Mouse (Mus musculus) testis, adult 2 months (tissue): Measurements from ENCODE around the gene Krtap5-2. TPM values are rescaled to one million over a fixed set of nuclear protein-coding genes. Genes with fewer than 3 reads are reported as not detected.
"Not testable (repeated sequence)": the region's sequence is repeated elsewhere in the genome, so short reads cannot be mapped to it uniquely, and the experiment has no call there.

Experiments used
- H3K27ac ChIP-seq: fragments of 200-500 bp; 2 replicates; pipeline ENCODE4 v1.5.1; 2012; ENCODE audit warnings: low read depth, low read length; ENCODE audit not compliant: control insufficient read depth, insufficient read depth
- H3K27me3 ChIP-seq: fragments of 200-500 bp; 2 replicates; pipeline ENCODE4 v1.6.1; 2012; ENCODE audit warnings: mild to moderate bottlenecking, low read length, moderate library complexity; ENCODE audit not compliant: control insufficient read depth, insufficient read depth
- H3K36me3 ChIP-seq: fragments of 200-500 bp; 2 replicates; pipeline ENCODE4 v1.6.1; 2012; ENCODE audit warnings: mild to moderate bottlenecking, low read length; ENCODE audit not compliant: control insufficient read depth, insufficient read depth
- H3K4me1 ChIP-seq: fragments of 200-500 bp; 2 replicates; pipeline ENCODE4 v1.6.1; 2012; ENCODE audit warnings: low read length; ENCODE audit not compliant: control insufficient read depth, insufficient read depth
- H3K4me3 ChIP-seq: fragments of 200-500 bp; 2 replicates; pipeline ENCODE4 v1.5.1; 2012; ENCODE audit warnings: low read depth, mild to moderate bottlenecking, low read length, moderate library complexity, mixed read lengths; ENCODE audit not compliant: control insufficient read depth
- CTCF ChIP-seq: fragments of 200-500 bp; IDR thresholded peaks from 2 replicates; pipeline ENCODE4 v1.5.1; 2012; ENCODE audit warnings: low read depth, mild to moderate bottlenecking, inconsistent platforms, low read length, moderate library complexity; ENCODE audit not compliant: control insufficient read depth, insufficient read depth, insufficient replicate concordance
- POLR2A ChIP-seq: fragments of 200-500 bp; IDR thresholded peaks from 2 replicates; pipeline ENCODE4 v1.6.1; 2012; ENCODE audit warnings: low read depth, mild to moderate bottlenecking, inconsistent platforms, low read length, moderate library complexity; ENCODE audit not compliant: control insufficient read depth
- polyA plus RNA-seq: library from polyadenylated mRNA; depleted of rRNA; stranded (reverse); fragments of >200 nt; gene quantifications from 2 replicates; pipeline ENCODE4 v1.2.3, GENCODE M21; 2012

Krtap5-2 gene
- polyA plus RNA-seq, 1 experiment = not detected

DNA sequence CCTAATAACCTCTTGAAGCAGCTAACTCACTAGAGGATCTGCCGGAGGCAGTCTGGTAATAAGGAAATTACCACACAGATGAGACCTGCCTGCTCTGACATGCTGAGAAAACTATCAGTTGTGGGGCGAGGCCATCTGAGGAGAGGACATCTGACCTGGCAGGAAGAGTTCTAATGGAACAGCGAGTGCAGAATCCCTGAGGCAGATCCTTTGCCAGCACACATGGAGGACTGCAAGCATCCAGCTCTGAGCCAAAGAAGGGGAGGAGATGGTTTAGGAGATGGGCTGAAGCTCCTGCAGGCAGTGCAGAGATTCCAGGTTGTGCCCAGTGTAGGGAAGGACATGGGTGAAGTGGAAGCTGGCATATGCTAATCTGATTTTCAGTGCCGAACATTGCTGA, 23.6 kb downstream of the Krtap5-2 start:
- TF ChIP-seq CTCF (no peak), POLR2A (no peak)
- Histone ChIP-seq H3K27ac (no peak overlapping the region), H3K27me3 (no peaks in the 10 kb centered on the region)

DNA sequence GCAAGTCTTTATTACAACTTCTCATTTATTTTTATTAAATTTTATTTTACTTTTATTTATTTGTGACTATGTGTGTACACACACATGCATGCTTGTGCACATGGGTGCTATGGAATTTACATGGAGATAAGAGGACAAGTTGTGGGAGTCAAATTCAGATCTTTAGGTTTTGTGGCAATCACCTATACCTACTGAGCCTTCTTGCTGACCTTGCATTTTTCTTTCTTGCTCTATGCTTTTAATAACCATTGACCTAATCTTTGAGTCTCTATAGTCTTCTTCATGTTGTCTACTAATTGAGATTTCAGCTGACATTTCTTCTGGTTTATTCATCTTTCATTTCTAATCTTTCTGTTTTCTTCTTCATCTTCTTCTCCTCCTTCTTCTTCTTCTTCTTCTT, 27.2 kb downstream of the Krtap5-2 start:
- no peak overlapping the region for H3K4me3 ChIP-seq
- TF ChIP-seq POLR2A = no peak
- no peak for TF ChIP-seq CTCF
- H3K27ac ChIP-seq = no peak overlapping the region
- no peaks in the 10 kb centered on the region for H3K4me1 ChIP-seq
- H3K36me3 ChIP-seq = no peaks in the 10 kb centered on the region
- no peaks in the 10 kb centered on the region for H3K27me3 ChIP-seq

More for the DNA sequence above, 23.6 kb downstream of the Krtap5-2 start:
- Histone ChIP-seq H3K36me3 (no peaks in the 10 kb centered on the region), H3K4me1 (no peaks in the 10 kb centered on the region), H3K4me3 (no peak overlapping the region)

DNA sequence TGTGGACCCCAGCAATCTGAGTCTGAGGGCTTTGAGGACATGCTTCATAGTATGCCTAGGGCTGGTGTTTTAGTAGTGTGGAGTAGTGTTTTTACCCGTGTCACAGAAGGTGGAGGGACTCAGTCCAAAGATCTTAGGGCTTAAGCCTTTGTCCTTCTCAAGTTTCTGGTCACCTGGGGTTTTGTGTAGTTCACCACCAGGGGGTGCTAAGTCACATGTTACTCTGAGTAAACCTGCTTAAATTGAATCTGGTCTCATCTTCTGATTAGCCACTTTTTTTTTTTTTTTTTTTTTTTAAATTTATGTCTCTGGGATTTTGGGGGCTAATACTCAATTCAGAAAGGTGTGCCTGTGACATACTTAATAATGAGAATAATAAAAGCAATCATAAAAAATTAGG, 29.8 kb downstream of the Krtap5-2 start:
- no peaks in the 10 kb centered on the region for H3K4me1 ChIP-seq
- no peaks in the 10 kb centered on the region for H3K27me3 ChIP-seq
- H3K4me3 ChIP-seq = no peak overlapping the region
- H3K36me3 ChIP-seq = no peaks in the 10 kb centered on the region
- no peak overlapping the region for H3K27ac ChIP-seq
- TF ChIP-seq CTCF (no peak), POLR2A (no peak)

DNA sequence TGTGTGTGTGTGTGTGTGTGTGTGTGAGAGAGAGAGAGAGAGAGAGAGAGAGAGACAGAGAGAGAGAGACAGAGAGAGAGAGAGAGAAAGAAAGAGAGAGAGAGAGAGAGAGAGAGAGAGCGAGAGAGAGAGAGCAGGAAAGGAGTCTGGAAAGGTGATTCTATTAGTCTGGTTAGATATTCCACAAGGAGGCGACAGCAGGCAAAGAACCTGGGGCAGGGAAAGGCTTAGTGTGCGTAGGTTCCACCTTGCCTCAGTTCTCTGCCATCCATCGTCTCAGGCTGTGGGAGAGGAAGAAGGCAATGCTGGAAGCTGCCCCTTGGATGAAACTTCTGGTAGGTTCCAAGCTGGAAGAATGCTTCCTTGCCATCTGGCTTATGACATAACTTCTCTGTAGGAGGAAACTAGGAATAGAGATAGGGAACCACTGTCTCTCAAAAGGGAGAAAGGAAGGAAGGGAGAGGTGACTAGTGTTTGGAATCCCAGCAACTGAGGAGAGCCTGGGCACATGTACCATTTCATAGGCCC, 30.3 kb downstream of the Krtap5-2 start:
- Histone ChIP-seq H3K4me1 (no peaks in the 10 kb centered on the region), H3K27me3 (no peaks in the 10 kb centered on the region), H3K36me3 (no peaks in the 10 kb centered on the region), H3K27ac (no peak overlapping the region), H3K4me3 (no peak overlapping the region)
- TF ChIP-seq POLR2A = no peak
- TF ChIP-seq CTCF = no peak

DNA sequence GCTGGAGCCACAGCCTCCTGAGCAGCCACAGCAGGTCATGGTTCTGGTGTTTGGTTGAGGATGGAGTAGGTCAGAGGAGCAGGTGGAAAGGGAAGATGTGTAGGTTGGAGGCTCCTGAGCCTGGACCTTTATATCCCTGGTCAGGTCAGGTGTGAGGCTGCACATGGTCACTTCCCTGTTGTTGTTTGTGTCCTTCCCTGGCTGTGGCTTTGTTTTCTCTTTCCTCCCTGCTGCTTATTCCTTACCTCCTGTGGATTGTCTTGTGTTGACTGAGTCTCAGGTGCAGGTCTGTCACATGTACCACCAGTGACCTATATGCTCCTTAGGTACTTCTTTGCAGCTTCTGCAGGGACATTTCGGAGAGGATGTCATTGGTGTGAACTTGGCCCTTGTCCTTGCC, 31.3 kb downstream of the Krtap5-2 start, which contains the start of gene Gm45337:
Gm45337 (minus strand) TSS at position 101 of the 400 bp plus-strand sequence.
- no peaks in the 10 kb centered on the region for H3K27me3 ChIP-seq
- no peak within 1 kb of the TSS for H3K27ac ChIP-seq
- no peaks in the 10 kb centered on the region for H3K36me3 ChIP-seq
- H3K4me1 ChIP-seq = no peaks in the 10 kb centered on the region
- H3K4me3 ChIP-seq = no peak within 1 kb of the TSS
- no peak for TF ChIP-seq POLR2A
- TF ChIP-seq CTCF = no peak

DNA sequence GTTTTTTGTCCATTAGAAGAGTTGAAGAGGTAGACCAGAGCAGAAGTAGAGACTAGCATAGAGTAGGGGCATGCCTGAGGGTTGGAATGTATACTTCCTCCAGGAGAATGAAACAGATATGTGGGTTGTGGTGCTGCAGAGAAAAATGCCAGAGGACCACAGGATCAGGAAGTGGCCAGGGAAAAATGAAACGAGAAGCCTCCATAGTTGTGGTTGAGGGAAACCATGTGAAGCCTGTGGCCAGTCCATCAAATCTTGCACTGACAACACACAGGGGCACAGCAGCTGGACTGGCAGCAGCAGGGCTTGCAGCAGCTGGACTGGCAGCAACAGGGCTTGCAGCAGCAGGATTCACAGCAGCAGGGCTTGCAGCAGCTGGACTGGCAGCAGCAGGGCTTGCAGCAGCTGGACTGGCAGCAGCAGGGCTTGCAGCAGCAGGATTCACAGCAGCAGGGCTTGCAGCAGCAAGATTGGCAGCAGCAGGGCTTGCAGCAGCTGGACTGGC, 32.2 kb downstream of the Krtap5-2 start:
- not testable (repeated sequence) for H3K36me3 ChIP-seq, H3K27me3 ChIP-seq, H3K4me1 ChIP-seq, H3K27ac ChIP-seq, H3K4me3 ChIP-seq

DNA sequence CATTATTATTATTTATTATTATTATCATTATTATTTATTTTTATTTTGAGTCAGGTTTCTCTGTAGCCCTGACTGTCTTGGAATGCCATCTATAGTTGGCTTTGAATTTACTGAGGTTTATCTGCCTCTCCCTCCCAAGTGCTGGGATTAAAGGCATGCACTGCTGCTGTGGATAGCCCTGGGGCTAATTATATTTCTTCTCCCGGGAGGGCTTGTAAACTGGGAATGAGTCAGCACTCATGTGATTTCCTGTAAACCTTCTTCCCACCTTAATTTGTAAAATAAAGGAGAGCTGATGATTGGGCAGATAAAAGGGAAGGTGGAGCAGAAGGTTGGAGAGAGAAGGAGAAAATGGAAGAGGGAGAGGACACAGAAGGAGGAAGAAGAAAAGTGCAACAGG, 35.1 kb downstream of the Krtap5-2 start:
- H3K27me3 ChIP-seq = no peaks in the 10 kb centered on the region
- no peak overlapping the region for H3K27ac ChIP-seq
- TF ChIP-seq POLR2A (no peak), CTCF (no peak)
- H3K4me1 ChIP-seq = no peaks in the 10 kb centered on the region
- no peak overlapping the region for H3K4me3 ChIP-seq
- no peaks in the 10 kb centered on the region for H3K36me3 ChIP-seq

DNA sequence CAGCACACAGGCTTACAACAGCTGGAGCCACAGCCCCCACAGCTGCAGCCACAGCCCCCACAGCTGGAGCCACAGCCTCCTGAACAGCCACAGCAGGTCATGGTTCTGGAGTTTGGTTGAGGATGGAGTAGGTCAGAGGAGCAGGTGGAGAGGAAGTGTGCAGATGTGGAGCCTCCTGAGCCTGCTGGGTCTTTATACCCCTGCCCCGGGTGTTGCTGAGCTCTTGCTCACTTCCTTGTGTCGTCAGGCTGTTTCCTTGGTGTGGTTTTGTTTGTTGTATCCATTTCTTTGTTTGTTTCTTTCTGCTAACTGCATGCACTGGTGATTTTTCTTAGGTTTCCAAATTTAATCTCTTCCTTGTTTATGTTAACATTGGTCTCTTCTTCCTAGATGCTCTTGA, 39.9 kb downstream of the Krtap5-2 start, which contains the start of gene Gm39115:
Gm39115 (minus strand) TSS at position 101 of the 400 bp plus-strand sequence.
- H3K27ac ChIP-seq, H3K4me3 ChIP-seq, H3K36me3 ChIP-seq, H3K27me3 ChIP-seq, H3K4me1 ChIP-seq: not testable (repeated sequence)
